Mouse (Mus musculus) heart, embryonic 16.5 days (tissue): Measurements from ENCODE around the gene Smox. TPM values are rescaled to one million over a fixed set of nuclear protein-coding genes. Genes with fewer than 3 reads are reported as not detected.

ENCODE experiments used
- ATAC-seq: fragments of 200-750 bp; cut with Nextera tagmentation; replicated peaks from 2 replicates; pipeline ENCODE4 v1.8.0; 2017; ENCODE audit warnings: moderate number of reproducible peaks; ENCODE audit not compliant: insufficient read depth, low FRiP score; ENCODE audit errors: extremely low read depth
- H3K27ac ChIP-seq: fragments of 300-500 bp; sonication (generic); 2 replicates; pipeline ENCODE4 v1.5.1; 2014; ENCODE audit warnings: mild to moderate bottlenecking, low read length, control low read depth, moderate library complexity
- H3K27me3 ChIP-seq: fragments of 300-500 bp; sonication (generic); 2 replicates; pipeline ENCODE4 v1.6.1; 2014; ENCODE audit warnings: low read length, mixed read lengths; ENCODE audit not compliant: control insufficient read depth, insufficient read depth
- H3K36me3 ChIP-seq: fragments of 300-500 bp; sonication (generic); 2 replicates; pipeline ENCODE4 v1.6.1; 2014; ENCODE audit not compliant: control insufficient read depth, insufficient read depth
- H3K4me1 ChIP-seq: fragments of 300-500 bp; sonication (generic); 2 replicates; pipeline ENCODE4 v1.6.1; 2014; ENCODE audit warnings: low read length, mixed read lengths; ENCODE audit not compliant: control insufficient read depth, insufficient read depth
- H3K4me2 ChIP-seq: fragments of 300-500 bp; sonication (generic); 2 replicates; pipeline ENCODE4 v1.6.1; 2014; ENCODE audit warnings: low read depth, mild to moderate bottlenecking, control low read depth, low read length
- H3K4me3 ChIP-seq: fragments of 300-500 bp; sonication (generic); 2 replicates; pipeline ENCODE4 v1.5.1; 2014; ENCODE audit warnings: mild to moderate bottlenecking, control low read depth, low read length
- H3K9ac ChIP-seq: fragments of 300-500 bp; sonication (generic); 2 replicates; pipeline ENCODE4 v1.6.1; 2014; ENCODE audit warnings: low read length, control low read depth
- H3K9me3 ChIP-seq: fragments of 300-500 bp; sonication (generic); replicated peaks from 2 replicates; pipeline ENCODE4 v1.6.1; 2016; ENCODE audit warnings: low read length; ENCODE audit not compliant: control insufficient read depth
- WGBS: fragments of 180-500 bp; shearing (Covaris S2); extraction: QIAGEN DNeasy Blood & Tissue Kit; methylation state at CpG from one replicate; pipeline ENCODE4 v1.1.7; 2014; 5-methylcytosine and 5-hydroxymethylcytosine counted together
- polyA plus RNA-seq: library from polyadenylated mRNA; unstranded; fragments of >200 nt; fragmentation: Nextera tagmentation; extraction: Ambion mirVana; gene quantifications from 2 replicates; pipeline ENCODE4 v1.2.1, GENCODE M21; 2015

Smox gene
- polyA plus RNA-seq, 1 experiment from 2014 or later = 32.7 TPM

GRCm38 (mm10) chr2:131561891-131562585, 70.7 kb downstream of the Smox start, which contains the start of gene Adra1d:
TSS of gene Adra1d (minus strand) at chr2:131562283.
- H3K27ac ChIP-seq = 0 out of 2 replicates have a peak within 1 kb of the TSS, but pooled peaks have one; percentile 21
- peak; percentile 74 for ATAC-seq
- H3K4me3 ChIP-seq = peak within 1 kb of the TSS; percentile 66

DNA sequence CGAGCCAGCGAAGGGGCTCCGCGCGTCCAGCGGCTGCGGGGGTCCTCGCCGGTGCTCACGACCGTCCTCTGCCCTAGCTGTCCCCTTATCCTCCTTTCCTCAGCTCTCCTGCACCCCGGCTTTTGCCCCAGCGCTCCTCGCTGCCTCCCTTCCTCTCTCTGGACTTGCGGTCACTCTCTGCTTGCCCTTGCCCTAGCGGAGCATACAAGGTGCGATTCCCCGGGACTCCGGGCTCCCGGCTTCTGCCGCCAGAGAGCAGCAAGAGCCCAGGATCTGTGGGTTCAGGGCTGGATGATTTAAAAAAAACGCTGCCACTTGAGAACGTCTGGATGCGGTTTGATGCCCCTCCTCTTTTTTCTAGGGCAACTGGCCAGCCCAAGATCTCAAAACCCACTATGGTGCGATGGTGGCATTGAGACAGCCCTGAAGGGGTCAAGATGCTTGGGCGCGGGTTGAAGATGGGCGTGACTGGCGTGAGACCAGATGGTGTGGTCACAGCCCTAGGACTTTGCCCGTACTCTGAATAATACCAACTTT, 71.4 kb downstream of the Smox start:
- no peaks in the 10 kb centered on the region for H3K9me3 ChIP-seq
- 0 out of 2 replicates have a peak overlapping the region, but pooled peaks have one; percentile 21 for H3K27ac ChIP-seq
- H3K9ac ChIP-seq = peak overlapping the region; percentile 77
- H3K36me3 ChIP-seq = no peaks in the 10 kb centered on the region
- H3K4me3 ChIP-seq = peak overlapping the region; percentile 66
- H3K4me1 ChIP-seq = 0 out of 2 replicates have a peak, but pooled peaks cover 3% of the 10 kb centered on the region
- peaks cover 49% of the 10 kb centered on the region for H3K27me3 ChIP-seq
- ATAC-seq = peak; percentile 90
- peak overlapping the region; percentile 82 for H3K4me2 ChIP-seq
- under 1% methylated on average over 30 of the region's 30 CpGs for WGBS

More at GRCm38 (mm10) chr2:131561891-131562585, 70.7 kb downstream of the Smox start, which contains the start of gene Adra1d:
- WGBS = 1% methylated on average over 76 of the region's 82 CpGs
- Histone ChIP-seq H3K9ac (peak within 1 kb of the TSS; percentile 77), H3K4me2 (peak within 1 kb of the TSS; percentile 82), H3K36me3 (no peaks in the 10 kb centered on the region), H3K27me3 (peaks cover 49% of the 10 kb centered on the region), H3K4me1 (0 out of 2 replicates have a peak, but pooled peaks cover 3% of the 10 kb centered on the region), H3K9me3 (no peaks in the 10 kb centered on the region)

Other genes with a start within 250 kb of the Smox start
- gene Pank2, start 229.0 kb upstream of the Smox start, polyA plus RNA-seq = 20.0 and 22.9 TPM in 2 replicates
- gene Rnf24, start 138.6 kb upstream of the Smox start, polyA plus RNA-seq = 1.7 and 2.0 TPM in 2 replicates
- 1.0 and 1.5 TPM in 2 replicates for gene Adra1d, start 70.8 kb downstream of the Smox start, polyA plus RNA-seq